Mouse (Mus musculus) neural tube, embryonic 10.5 days (tissue): ENCODE data around the gene Wdr20.
"Not testable (repeated sequence)": the region's sequence is repeated elsewhere in the genome, so short reads cannot be mapped to it uniquely, and the experiment has no call there.

Experiments
- DNase-seq: peaks from one replicate; pipeline ENCODE4 v3.0.0-alpha.2; 2017; ENCODE audit warnings: low spot score; ENCODE audit errors: extremely low spot score

Wdr20 gene

GRCm38 (mm10) chr12:110711270-110711669, 26.5 kb upstream of the Wdr20 start:
- no peak for DNase-seq

- no peak for DNase-seq
Measured at GRCm38 (mm10) chr12:110713784-110714183, 24.0 kb upstream of the Wdr20 start.

- no peak for DNase-seq
Measured at GRCm38 (mm10) chr12:110714215-110714614, 23.5 kb upstream of the Wdr20 start.

GRCm38 (mm10) chr12:110716004-110716403, 21.7 kb upstream of the Wdr20 start:
- DNase-seq: no peak

GRCm38 (mm10) chr12:110725051-110725450, 12.7 kb upstream of the Wdr20 start:
- no peak for DNase-seq

GRCm38 (mm10) chr12:110725489-110725888, 12.3 kb upstream of the Wdr20 start:
- DNase-seq: no peak

- DNase-seq: no peak
Measured at GRCm38 (mm10) chr12:110726428-110726827, 11.3 kb upstream of the Wdr20 start.

GRCm38 (mm10) chr12:110733254-110733653, 4.5 kb upstream of the Wdr20 start:
- not testable (repeated sequence) for DNase-seq

GRCm38 (mm10) chr12:110736641-110737040, 1.1 kb upstream of the Wdr20 start:
- DNase-seq: no peak

- DNase-seq: no peak
Measured at GRCm38 (mm10) chr12:110738158-110738921, 596 bp downstream of the Wdr20 start.

GRCm38 (mm10) chr12:110750770-110751439, 13.2 kb downstream of the Wdr20 start:
- no peak for DNase-seq

- no peak for DNase-seq
Measured at GRCm38 (mm10) chr12:110752703-110753102, 15.0 kb downstream of the Wdr20 start.

- no peak for DNase-seq
Measured at GRCm38 (mm10) chr12:110753976-110754375, 16.2 kb downstream of the Wdr20 start.

GRCm38 (mm10) chr12:110757161-110757560, 19.4 kb downstream of the Wdr20 start:
- DNase-seq: no peak

GRCm38 (mm10) chr12:110758932-110759331, 21.2 kb downstream of the Wdr20 start:
- no peak for DNase-seq

- DNase-seq: no peak
Measured at GRCm38 (mm10) chr12:110762321-110762720, 24.6 kb downstream of the Wdr20 start.

GRCm38 (mm10) chr12:110764531-110764930, 26.8 kb downstream of the Wdr20 start:
- DNase-seq: no peak

- DNase-seq: no peak
Measured at GRCm38 (mm10) chr12:110768562-110768961, 30.8 kb downstream of the Wdr20 start.

- DNase-seq: no peak
Measured at GRCm38 (mm10) chr12:110769660-110770297, 32.0 kb downstream of the Wdr20 start.

- DNase-seq: no peak
Measured at GRCm38 (mm10) chr12:110770479-110771247, 32.9 kb downstream of the Wdr20 start.

- no peak for DNase-seq
Measured at GRCm38 (mm10) chr12:110771961-110772360, 34.2 kb downstream of the Wdr20 start.
